Mouse (Mus musculus) hematopoietic stem cell, adult 5-6 weeks (primary cell): ENCODE measurements at regions not wholly inside any gene's neighbourhood (a gene's known extent, or its start where the extent isn't known, plus 50 kb on each side); places are given as distances from the start of the nearest gene placed in this dataset.
"Not testable (repeated sequence)": the region's sequence is repeated elsewhere in the genome, so short reads cannot be mapped to it uniquely, and the experiment has no call there.

Experiments used
- ATAC-seq, 2 experiments: fragments of 125-278 bp in 1 of 2; replicated peaks in 1 of 2; 2 replicates each; pipeline ENCODE4 v1.8.0; 2016 to 2017; ENCODE audit warnings: inconsistent platforms in 2 of 2, mild to moderate bottlenecking in 2 of 2, moderate number of reproducible peaks in 2 of 2, low read depth in 1 of 2, moderate TSS enrichment in 1 of 2; ENCODE audit not compliant: low FRiP score in 2 of 2, poor library complexity in 2 of 2, severe bottlenecking in 2 of 2, insufficient read depth in 1 of 2, low TSS enrichment in 1 of 2

DNA sequence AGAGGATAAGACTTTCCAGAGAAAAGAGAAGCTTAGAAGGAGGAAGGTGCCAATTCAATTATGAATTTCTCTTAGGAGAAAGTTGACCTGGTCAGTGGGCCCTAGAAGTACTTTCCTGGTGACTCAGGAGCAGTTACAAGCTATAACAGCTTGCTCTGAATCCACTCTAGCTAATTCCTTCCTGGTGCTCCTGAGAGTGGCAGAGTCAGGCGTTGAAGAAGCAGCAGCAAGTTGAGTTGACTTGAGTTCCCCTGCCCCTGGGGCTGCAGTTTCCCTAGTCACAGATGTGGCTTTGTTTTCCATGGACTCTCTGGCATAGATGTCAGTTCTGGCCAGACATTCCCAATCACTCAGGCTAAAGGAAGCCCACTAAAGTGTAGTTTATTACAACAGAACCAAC lies 85.9 kb downstream of the Osr1 start:
- ATAC-seq = no peak

DNA sequence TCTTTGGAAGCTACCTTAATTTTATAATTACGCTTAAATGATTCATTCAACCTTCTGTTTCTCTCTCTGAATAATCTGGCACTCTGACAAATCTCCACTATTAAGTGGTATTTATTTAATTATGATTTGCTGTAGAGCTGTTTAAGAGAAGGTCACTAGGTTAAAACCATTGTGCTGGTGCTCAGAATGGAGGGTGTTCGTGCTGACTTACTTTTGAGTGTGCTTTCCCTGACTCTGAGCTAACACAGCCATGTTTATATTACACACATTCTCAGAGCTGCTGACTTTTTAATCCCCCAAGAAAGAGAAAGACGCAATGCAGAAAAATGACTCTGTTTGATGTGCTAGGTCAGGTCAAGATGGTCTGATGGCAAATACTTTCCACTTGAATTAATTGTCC lies 86.4 kb downstream of the Osr1 start:
- ATAC-seq = no peak

DNA sequence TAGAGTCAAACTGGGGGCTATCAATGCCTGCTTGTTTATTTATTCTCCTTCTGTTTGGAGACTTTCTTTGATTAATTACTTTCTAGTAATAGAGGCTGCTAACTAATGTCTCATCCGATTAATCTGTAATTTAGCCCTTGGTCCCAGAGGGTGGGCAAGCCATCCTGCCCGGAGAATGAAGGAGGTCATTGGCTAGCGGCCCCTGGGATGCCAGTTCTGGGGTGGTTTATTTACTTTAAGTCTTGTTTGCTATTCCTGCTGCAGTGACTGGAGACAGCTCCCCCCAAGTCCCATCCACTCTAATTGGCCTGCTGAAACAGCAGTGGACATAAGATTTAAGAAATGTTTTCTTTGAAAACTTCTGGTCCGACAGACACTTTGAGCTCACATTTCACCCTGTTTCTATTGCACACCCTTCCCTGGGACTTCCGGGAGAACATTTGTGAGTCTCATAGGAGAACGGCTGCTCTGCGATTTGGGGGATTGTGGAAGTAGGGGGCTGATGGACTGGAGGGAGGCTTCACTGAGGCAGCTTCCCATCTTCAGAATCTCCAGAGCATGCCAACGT lies 87.4 kb downstream of the Osr1 start:
- ATAC-seq = no peak

DNA sequence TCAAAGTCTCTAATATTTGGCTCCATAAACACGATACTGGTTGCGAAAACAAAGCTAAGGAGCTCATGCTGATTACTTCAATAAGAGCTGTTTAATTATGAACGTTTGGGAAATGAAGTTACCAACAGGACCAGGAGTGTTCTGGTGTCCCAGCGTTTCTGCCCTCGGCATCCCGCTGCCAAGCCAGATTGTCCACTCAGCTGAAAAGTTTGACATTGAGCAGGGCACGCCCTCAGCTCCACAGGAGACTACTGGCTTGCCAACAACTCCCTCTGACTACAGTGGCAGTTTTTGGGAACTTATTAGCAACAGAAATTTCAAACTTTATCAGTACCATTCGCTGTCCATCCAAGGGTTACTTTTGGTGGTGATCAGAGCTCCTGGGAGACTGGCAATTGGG lies 87.9 kb downstream of the Osr1 start:
- ATAC-seq = no peak

DNA sequence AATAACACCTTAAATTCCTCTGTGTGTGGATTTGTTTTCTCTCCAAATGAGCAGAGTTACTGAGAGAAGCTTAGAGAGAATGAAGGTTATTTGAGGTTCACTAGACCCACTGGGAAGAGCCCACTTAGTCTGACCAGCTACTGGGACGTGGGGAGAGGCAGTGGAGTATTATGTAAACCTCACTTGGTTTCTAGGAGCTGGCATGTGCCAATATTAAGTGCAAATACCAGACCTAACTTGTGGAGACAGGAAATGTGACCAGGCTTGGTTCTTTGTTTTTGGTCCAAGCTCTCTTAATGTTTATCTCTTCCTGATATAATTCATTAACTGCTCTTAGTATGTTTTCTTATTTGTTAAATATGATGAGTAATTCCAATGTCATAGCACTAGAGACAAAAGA lies 90.4 kb downstream of the Osr1 start:
- ATAC-seq = no peak

DNA sequence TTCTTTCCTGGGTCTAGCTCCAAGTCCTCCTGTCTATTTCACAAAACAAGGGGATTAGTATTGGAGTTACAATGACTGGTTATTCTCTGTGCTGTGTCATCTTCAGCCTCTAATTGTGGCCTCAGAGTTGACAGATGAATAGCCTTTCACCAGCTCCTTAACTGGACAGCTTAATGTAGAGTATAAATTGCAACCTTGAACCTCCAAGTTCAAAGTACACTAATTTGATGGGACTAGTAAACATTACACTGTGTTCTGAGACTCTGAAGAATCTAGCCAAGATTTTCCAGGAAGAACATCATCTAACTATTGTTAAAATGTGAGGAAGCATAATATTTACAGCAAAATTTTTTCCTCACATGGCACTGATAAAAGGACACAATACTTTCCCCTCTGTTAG lies 118.9 kb downstream of the Osr1 start:
- ATAC-seq = no peak

DNA sequence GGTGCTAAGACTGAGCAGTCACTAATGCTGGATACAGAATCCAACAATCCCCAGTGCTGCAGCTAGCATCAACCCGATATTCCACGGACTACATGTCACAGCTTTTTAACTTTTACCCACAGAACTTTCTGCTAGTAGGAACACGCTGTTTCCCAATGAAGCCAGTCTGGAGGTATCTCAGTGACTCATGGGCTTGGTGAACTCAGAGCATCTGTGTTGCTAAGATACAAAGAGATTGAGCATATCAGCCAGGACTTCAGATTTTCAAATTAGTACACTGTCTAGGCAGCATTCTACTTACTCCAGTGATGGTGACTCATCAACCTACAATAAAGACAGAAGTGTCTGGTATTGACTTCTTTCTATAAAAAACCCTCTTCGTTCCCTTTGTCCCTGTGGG lies 119.6 kb downstream of the Osr1 start:
- ATAC-seq = no peak

DNA sequence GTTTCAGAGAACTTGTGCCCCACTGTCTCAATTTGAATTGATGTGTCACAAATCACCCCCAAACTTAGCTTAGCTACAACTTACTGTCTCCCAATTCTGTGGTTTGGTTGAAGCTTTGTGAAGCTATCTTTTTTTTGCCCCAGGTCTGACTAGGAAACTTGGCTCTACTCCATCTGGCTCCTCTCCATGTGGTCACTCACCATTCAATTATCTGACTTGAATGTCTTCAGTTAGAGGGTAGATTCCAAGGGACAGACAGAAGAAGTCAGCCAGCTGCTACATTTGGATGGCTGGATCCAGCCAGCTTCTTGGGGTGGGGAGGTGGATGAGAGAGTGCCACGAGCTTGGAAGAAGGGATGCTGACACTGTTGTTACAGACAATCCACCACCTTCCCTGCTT lies 163.0 kb downstream of the Osr1 start:
- no peak for ATAC-seq

DNA sequence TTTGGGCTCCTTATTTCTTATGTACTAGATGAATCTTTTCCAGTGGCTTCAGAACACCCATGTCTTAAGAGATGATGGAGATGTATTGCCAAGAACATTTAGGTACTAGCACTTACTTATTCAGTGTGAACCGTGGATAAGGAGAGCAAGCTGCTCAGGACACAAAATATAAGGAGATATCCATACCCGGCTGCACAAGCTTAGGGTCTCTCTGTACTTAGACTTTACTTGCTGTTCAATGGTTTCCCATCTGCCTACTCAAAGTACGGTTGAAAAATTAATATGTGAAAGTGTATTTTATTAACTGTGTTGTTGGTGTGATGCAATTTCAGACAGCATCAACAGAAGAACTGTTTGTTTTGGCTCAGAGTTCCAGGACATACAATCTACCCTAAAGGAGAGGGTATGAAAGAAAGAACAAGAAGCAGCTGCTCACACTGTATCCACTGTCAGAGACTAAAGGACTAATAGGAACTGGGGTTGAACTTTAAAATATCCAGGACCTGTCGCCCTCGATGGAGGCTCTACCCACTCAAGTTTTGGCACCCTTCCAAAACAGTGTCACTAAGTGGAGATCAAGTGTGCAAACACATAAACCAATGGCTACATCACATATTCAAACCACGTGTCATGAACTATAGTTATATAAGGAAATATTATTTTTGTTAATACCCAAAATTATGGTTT lies 174.9 kb downstream of the Osr1 start:
- ATAC-seq = no peak

DNA sequence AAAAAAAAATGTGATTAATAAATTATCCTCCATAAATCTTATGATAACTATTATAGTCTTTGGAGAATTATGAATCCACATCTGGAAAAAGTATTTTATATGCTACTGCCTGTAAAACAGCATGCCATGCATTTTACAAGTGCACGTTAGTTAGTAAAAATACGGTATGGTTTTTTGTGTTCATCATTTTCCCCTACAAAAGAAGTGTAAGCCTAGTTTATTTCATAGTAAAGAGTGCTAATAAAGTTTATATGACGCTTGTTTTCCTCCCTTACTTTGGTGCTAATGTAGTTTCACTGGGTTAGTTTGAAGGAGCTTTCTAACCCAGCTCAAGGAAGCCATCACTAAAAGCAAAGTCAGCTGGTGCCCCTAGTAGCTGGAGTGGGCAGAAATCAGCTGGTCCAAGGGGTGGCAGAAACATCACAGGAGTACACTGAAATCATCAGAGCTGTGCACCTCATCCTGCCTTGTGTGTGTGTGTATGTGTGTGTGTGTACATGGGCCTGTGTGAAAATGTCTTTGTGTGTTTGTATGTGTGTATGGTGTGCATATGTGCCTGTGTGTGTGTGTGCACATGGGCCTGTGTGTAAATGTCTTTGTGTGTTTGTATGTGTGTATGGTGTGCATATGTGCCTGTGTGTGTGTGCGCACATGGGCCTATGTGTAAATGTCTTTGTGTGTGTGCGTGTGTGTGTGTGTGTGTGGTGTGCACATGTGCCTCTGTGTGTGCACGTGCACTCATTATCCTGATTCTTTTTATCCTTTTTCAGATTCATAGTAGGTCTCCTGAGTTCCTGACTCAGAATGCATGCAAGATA lies 181.6 kb downstream of the Osr1 start:
- no peak for ATAC-seq

DNA sequence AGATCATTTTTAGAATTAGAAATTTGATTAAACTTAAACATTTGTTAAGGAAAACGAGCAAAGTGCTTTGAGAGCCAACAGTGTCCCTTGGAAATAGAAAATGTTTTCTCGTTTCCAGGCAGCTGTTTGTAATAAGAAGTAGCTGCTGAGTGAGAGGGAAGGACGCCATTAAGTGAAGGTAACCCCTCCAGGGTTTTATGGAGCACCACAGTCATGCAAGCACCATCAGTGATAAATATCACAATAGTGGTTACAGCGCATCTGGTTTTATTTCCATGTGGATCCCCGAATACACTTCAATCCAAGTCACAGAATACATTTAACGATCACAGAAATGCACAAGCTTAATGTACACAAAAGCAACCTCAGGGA lies 182.1 kb downstream of the Osr1 start:
- ATAC-seq = no peak

DNA sequence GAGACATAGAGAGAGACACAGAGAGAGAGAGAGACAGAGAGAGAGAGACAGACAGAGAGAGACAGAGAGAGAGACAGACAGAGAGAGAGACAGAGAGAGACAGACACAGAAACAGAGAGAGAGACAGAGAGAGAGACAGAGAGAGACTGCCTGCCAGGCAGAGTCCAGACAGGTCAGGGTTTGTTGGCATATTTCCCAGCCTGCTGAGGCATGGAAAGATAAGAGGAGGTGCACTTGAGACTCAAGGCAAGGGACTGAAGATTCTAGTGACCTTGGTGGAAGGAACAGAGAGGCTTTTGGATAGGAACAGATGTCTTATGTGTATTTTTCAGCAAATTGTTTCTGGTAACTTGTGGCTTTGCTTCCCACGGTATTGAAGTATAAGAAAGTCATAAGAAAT lies 186.5 kb downstream of the Osr1 start:
- no peak for ATAC-seq

DNA sequence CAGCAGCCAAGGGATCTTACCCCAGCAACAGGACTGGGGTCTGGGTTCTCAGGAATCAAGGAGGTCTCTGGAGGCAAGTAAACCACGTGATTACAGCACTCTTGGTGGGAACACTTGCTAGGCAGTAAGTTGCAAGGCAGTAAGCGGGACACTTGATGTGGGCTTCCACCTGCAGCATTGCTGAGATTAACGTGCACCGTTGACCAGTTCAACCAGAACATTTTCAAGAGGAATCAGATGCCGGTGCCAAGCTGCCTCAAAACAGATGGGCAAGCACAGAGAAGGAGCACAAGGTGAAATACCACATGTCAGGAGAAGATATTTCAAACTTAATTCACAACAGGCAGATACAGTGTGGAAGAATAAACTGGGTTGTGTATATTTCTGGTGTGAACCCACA lies 190.9 kb downstream of the Osr1 start:
- no peak for ATAC-seq

DNA sequence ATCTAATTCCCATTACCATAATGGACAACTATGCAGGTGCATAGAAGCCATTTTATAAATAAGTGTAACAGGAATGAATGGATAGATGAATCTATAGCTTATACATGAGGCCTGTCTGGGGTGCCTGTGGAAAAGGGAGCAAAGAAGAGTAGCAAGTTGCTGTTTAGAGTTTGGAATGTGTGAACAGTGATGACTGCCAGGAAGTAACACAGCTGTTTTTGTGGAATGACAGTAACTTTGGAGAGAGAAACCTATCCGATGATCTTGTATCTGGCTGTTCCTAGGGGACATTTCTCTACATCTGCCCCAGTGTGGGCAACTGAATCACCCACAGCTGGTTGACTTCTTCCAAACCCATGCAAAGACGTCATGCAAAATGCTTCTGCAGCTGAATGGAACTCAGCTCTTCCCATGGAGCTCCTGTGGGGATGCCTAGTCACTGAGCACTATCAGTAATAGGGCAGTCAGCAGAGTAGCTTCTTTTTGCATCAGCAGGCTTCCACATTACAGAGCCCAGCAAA lies 192.4 kb downstream of the Osr1 start:
- ATAC-seq = not testable (repeated sequence)

DNA sequence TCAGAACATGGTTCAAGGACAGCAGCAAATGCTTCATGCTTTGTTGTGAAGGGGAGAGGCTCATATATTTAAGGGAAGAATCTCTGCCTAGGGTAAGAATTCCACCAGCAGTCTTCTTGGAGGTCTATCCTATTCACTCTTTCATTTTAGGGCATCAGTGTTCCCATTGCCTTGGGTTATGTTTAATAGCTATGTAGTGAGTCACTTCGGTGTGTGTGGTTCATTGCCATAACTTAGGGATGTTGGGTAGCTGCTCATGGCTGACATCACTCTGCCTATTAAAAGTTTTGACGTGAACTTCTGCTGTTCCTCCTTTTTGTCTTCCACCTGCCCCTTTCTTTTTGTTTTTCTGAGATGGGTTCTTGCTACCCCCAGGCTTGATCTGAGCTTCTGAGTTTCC lies 192.9 kb downstream of the Osr1 start:
- ATAC-seq = no peak

DNA sequence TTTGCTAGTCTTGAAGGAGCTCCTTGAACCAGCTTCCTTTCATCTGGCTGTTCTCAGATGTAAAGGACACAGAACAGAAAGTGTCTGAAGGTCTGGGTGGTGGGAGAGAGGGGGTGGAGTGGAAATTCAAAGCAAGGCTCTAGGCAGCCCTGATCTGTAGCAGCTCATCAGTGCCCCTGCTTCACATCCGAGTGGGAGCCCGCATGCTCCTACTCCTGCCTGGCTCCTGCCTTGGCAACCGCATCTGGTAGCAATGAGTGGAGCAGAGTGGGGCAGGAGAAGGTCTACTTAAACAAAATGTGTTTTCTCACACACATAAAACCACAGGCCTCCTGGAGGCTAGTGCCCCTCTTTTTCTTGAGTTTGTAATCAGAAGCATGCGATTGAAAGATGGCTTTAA lies 201.0 kb downstream of the Osr1 start:
- ATAC-seq = no peak

DNA sequence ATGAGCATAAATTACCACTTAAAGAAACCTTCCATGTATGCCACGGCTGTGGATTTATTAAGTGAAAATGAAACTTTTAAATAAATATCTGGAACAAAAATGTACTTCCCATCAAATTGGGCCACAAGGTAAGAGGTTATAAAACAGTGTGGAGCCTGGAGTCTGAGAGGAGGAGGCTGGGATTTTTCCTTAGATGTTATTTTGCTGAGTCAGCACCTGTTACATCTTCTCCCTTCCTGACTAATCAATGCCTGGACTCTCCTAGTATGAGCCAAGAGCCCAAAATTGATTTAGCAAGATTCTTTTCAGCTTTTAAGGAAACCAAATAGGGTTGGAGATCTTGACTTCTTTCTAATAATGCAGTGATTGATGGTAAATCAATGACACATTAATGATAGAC lies 203.0 kb downstream of the Osr1 start:
- ATAC-seq = no peak

DNA sequence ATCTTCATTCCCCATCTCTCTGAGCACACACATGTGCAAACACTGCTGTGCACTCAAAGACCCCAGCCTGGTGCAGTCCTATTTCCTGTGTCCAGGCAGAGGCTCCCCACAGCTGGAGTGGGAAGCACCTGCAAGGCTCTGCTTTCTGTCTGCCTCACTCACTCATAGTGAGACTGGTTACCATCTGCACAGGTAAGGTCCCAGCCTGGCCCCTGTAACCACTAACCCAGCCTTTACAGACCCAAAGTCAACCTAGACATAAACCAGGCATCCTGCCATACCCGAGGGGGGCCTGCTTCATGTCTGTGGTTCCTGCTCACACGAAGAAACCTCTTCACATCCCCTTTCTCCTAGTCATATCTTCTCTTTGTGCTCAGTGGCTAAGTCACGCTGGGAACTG lies 232.4 kb downstream of the Osr1 start:
- no peak for ATAC-seq

DNA sequence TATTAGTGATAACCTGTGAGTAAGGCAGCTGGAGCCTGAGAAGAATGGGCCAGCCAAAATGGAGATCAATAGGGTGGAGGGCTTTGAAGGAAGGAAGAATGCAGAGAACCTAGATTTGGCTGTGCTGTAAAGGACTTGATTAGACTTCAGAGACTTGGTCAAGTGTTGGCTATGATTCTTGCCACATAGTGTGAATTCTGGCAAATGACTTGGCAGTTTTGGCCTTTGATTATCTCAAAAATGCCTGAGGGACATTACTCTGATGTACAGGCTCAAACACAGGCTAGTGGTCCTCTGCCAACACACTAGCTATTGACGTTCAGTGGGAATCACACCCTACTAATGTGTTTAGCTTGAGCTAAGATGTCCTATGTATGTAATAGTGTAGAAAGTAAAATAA lies 237.5 kb downstream of the Osr1 start:
- ATAC-seq = no peak
